Mouse (Mus musculus) thymus, adult 2 months (tissue): ENCODE measurements around the gene Hsd17b1. TPM values are rescaled to one million over a fixed set of nuclear protein-coding genes. Genes with fewer than 3 reads are reported as not detected.

Experiments used
- DNase-seq: peaks from one replicate; pipeline ENCODE4 v3.0.0; 2021
- H3K27ac ChIP-seq: fragments of 200-500 bp; 2 replicates; pipeline ENCODE4 v1.5.1; 2012; ENCODE audit warnings: low read length, control low read depth; ENCODE audit not compliant: control insufficient read depth, insufficient read depth
- H3K27me3 ChIP-seq: fragments of 200-500 bp; 2 replicates; pipeline ENCODE4 v1.6.1; 2012; ENCODE audit warnings: mild to moderate bottlenecking, low read length, moderate library complexity, mixed read lengths; ENCODE audit not compliant: control insufficient read depth, insufficient read depth
- H3K36me3 ChIP-seq: fragments of 200-500 bp; 2 replicates; pipeline ENCODE4 v1.6.1; 2012; ENCODE audit warnings: mild to moderate bottlenecking, low read length, moderate library complexity; ENCODE audit not compliant: control insufficient read depth, insufficient read depth
- H3K4me1 ChIP-seq: fragments of 200-500 bp; replicated peaks from 2 replicates; pipeline ENCODE4 v1.6.1; 2012; ENCODE audit warnings: low read length; ENCODE audit not compliant: control insufficient read depth, insufficient read depth
- H3K4me3 ChIP-seq: fragments of 200-500 bp; 2 replicates; pipeline ENCODE4 v1.5.1; 2012; ENCODE audit warnings: mild to moderate bottlenecking, low read length, control low read depth, moderate library complexity; ENCODE audit not compliant: control insufficient read depth, insufficient read depth
- CTCF ChIP-seq: fragments of 200-500 bp; IDR thresholded peaks from 2 replicates; pipeline ENCODE4 v1.5.1; 2012; ENCODE audit warnings: mild to moderate bottlenecking, control low read depth, low read length, moderate library complexity, borderline replicate concordance; ENCODE audit not compliant: control insufficient read depth, poor library complexity, insufficient read depth; ENCODE audit errors: extremely low read depth
- POLR2A ChIP-seq: fragments of 200-500 bp; IDR thresholded peaks from 2 replicates; pipeline ENCODE4 v1.6.1; 2012; ENCODE audit warnings: mild to moderate bottlenecking, low read length, control low read depth, moderate library complexity; ENCODE audit not compliant: control insufficient read depth, poor library complexity, insufficient read depth; ENCODE audit errors: extremely low read depth
- WGBS: fragments of 180-500 bp; shearing (Covaris S2); methylation state at CpG from one replicate; pipeline ENCODE4 v1.1.7; 2018; 5-methylcytosine and 5-hydroxymethylcytosine counted together
- polyA plus RNA-seq: library from polyadenylated mRNA; depleted of rRNA; stranded (reverse); fragments of >200 nt; gene quantifications from 2 replicates; pipeline ENCODE4 v1.2.3, GENCODE M21; 2012; rRNA removed

Hsd17b1 gene
- polyA plus RNA-seq, 1 experiment = 0.93 TPM

DNA sequence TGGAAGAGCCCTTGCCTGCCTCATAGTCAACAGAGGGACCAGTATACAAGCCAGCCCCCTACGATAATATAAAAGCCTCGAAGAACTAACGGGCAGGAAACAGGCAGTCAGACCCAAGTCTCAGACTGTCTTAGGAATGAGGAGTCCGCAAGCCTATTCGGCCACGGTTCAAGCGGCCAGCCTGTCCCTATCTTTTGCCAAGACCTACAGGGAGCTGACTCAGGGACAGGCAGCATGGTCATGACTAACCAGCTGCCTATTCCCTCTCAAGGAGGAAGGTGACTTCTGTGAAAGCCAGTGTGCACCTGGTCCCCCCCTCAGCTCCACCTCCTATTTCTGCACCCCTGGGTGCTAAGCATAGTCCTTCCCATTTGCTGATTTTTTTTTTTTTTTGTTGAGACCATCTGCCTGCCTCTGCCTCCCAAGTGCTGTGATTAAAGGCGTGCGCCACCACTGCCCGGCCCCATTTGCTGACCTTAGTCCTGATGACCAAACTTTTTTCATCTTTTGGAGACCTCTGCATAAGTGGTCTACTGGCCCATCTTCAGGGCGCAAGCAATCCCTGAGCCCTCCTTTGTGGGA is 50.9 kb downstream of the Hsd17b1 start:
- no peak for DNase-seq
- WGBS = 87% methylated on average over 11 of the region's 11 CpGs

More for the DNA sequence above, 50.9 kb downstream of the Hsd17b1 start:
- no peak for TF ChIP-seq CTCF
- no peak for TF ChIP-seq POLR2A
- H3K27me3 ChIP-seq = no peaks in the 10 kb centered on the region
- H3K36me3 ChIP-seq = peaks cover 12% of the 10 kb centered on the region
- no peak overlapping the region for H3K27ac ChIP-seq
- 0 out of 2 replicates have a peak, but pooled peaks cover 2% of the 10 kb centered on the region for H3K4me1 ChIP-seq
- H3K4me3 ChIP-seq = no peak overlapping the region

Other genes with a start within 250 kb of the Hsd17b1 start
- 178 and 204 TPM in 2 replicates for gene Stat5b, start 227.7 kb upstream of the Hsd17b1 start, polyA plus RNA-seq
- gene Stat5a, start 219.1 kb upstream of the Hsd17b1 start, polyA plus RNA-seq = 136 and 161 TPM in 2 replicates
- gene Stat3, start 138.9 kb upstream of the Hsd17b1 start, polyA plus RNA-seq = 140 and 147 TPM in 2 replicates
- gene Cavin1, start 107.5 kb upstream of the Hsd17b1 start, polyA plus RNA-seq = 18.9 and 22.4 TPM in 2 replicates
- gene Atp6v0a1, start 69.0 kb upstream of the Hsd17b1 start, polyA plus RNA-seq = 35.9 and 39.7 TPM in 2 replicates
- 24.3 and 25.2 TPM in 2 replicates for gene Naglu, start 8.4 kb upstream of the Hsd17b1 start, polyA plus RNA-seq
- 68.5 and 74.2 TPM in 2 replicates for gene Coasy, start 4.2 kb downstream of the Hsd17b1 start, polyA plus RNA-seq
- gene Mlx, start 8.9 kb downstream of the Hsd17b1 start, polyA plus RNA-seq = 79.1 and 110 TPM in 2 replicates
- gene Psmc3ip, start 17.0 kb downstream of the Hsd17b1 start, polyA plus RNA-seq = 6.0 and 6.1 TPM in 2 replicates
- gene Retreg3, start 41.5 kb downstream of the Hsd17b1 start, polyA plus RNA-seq = 118 and 130 TPM in 2 replicates
- gene Tubg1, start 41.5 kb downstream of the Hsd17b1 start, polyA plus RNA-seq = 50.3 and 67.4 TPM in 2 replicates
- gene Tubg2, start 77.5 kb downstream of the Hsd17b1 start, polyA plus RNA-seq = 2.6 and 3.3 TPM in 2 replicates
- 4.5 and 5.3 TPM in 2 replicates for gene Cntnap1, start 92.1 kb downstream of the Hsd17b1 start, polyA plus RNA-seq
- gene Plekhh3, start 92.9 kb downstream of the Hsd17b1 start, polyA plus RNA-seq = 11.9 and 12.1 TPM in 2 replicates
- 2.9 and 3.9 TPM in 2 replicates for gene Ccr10, start 97.0 kb downstream of the Hsd17b1 start, polyA plus RNA-seq
- 38.8 and 43.3 TPM in 2 replicates for gene Ezh1, start 148.1 kb downstream of the Hsd17b1 start, polyA plus RNA-seq
- gene Ramp2, start 167.6 kb downstream of the Hsd17b1 start, polyA plus RNA-seq = 13.5 and 20.5 TPM in 2 replicates
- 88.3 and 92.6 TPM in 2 replicates for gene Vps25, start 175.3 kb downstream of the Hsd17b1 start, polyA plus RNA-seq
- 1.2 TPM in 2 replicates for gene Wnk4, start 182.2 kb downstream of the Hsd17b1 start, polyA plus RNA-seq
- gene Cntd1, start 200.6 kb downstream of the Hsd17b1 start, polyA plus RNA-seq = 0.71 and 0.84 TPM in 2 replicates
- gene Coa3, start 200.7 kb downstream of the Hsd17b1 start, polyA plus RNA-seq = 245 and 273 TPM in 2 replicates
- gene Becn1, start 223.9 kb downstream of the Hsd17b1 start, polyA plus RNA-seq = 176 and 192 TPM in 2 replicates
- 103 and 106 TPM in 2 replicates for gene Psme3, start 237.8 kb downstream of the Hsd17b1 start, polyA plus RNA-seq
- gene Aoc2, start 246.7 kb downstream of the Hsd17b1 start, polyA plus RNA-seq = 14.6 and 16.2 TPM in 2 replicates